Mouse (Mus musculus): ENCODE measurements around the gene Eogt.
A peak's percentile ranks its signal among the peaks of the same experiment; 100 is the strongest.

Eogt gene

DNA sequence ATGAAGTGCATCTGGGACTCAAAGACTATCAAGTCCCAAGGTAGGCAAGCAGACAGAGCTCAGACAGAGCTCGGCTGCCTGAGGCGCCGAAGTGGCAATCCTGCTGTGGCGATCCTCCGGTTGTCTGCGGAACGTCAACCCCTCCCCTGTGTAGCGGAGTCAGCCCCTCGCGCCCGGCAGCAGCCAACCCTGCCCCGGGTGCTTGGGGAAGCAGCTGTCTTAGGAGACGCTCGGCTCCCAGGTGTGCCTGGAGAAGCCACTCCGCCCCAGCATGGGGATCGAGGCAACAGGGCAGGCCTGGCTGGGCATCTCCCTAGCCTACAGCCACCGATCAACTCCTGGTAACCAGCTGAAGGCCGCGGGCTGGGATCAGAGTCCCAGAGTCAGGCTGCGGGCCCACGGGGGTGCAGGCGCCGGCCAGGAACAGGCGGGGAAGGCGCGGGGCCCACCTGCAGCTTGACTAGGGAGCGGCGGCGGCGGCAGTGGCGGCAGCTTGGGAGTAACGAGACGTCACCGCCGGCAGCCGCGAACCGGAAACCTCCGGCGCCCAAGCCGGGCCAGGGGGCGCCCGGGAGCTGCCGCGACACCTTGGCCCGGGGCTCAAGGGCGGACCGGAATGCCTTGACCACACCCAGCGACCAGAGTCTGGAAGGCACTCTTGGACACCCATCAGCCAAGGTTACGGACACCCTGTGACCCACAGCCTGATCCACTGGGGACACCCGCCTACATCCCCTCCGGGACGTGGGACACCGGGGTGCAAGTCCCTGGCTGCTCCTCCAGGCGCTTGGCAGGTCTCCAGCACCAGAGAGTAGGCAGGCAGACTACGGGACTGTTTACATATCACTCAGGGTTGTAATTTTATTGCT is at the start of gene Eogt:
TSS of gene Eogt (minus strand) at position 800 of the 869 bp plus-strand sequence.
- DNase-seq (ENCODE audit: low read depth, low spot score): peak; percentile 30

DNA sequence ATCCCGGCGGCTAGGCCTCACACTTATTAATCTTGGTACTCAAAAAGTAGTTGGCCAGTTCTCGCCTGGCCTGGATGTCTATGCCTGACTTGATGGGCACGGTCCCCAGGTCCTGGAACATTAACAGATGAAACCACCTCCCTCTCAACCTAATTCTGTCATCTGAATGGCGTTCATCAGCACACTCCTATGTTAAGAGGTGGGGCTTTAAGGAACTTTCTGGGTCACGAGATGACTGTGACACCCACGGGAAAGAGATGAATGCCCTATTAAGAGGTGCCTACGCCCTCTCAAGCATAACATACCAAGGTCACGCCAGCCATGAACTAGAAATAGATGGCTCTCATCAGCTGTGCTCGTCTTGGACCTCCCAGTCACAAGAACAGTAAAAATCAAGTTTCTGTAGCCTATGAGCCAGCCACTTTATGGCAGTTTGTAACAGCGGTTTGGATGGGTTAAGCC is 30.4 kb upstream of the Eogt start:
- DNase-seq (ENCODE audit: low read depth, low spot score): no peak

- DNase-seq (ENCODE audit: low read depth, low spot score): peak; percentile 93
These were observed 29.7 kb upstream of the Eogt start, which contains the start of gene Tmf1 for GRCm38 (mm10) chr6:97178491-97179366. TSS of gene Tmf1 (minus strand) at chr6:97179122.

DNA sequence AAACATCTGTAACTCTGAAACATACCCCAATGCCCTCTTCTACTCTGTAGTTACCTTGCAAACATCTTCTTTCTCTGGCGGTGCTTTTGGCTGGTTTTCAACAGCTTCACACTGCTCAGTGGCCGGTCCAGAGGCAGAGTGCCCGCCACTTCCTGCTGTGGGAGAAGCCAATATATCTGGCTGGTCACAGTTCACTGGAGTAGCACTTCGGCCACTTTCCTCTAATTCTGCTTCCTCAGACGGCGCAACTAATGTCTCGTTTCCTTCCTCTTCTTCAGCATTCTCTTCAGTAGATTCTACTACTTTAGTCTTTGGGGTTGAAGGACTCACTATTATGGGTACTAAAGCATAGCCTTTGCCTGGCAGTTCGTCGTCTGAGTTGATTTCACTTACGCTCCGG is 26.7 kb upstream of the Eogt start:
- no peak for DNase-seq (ENCODE audit: low read depth, low spot score)

DNA sequence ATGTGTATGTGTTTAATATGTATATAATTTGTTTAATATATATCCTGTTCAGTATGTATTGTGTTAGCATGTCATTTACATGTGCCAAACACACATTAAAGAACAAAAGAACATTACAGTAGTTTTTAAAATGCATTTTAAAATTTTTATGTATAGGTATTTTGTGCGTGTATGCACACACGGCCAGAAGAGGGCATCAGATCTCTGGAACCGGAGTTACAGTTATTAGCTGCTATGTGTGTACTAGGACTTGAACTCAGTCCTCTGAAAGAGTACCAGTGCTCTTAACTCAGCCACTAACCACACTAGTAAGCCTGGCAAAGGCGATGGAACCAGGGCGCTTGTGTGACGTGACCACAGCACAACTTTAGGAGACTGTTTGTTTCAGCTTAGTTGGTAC is 1.2 kb upstream of the Eogt start:
- no peak for DNase-seq (ENCODE audit: low read depth, low spot score)

DNA sequence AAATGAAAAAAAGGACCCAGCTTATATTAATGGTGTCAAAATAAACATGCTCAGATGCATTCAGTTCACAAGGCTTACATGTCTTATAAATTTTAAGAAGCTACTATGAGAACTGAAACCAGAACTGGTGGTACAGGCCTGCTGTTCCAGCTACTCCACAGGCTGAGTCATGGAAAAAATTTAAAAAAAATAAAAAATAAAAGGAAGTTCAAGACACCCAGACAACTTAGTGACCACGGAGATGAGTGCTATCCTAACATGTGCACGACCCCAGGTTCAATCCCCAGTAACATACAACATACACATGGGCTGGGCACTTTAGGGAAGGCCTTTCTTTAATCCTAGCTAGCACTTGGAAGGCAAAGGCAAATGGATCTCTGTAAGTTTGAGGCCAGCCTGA is 739 bp upstream of the Eogt start:
- DNase-seq (ENCODE audit: low read depth, low spot score): no peak

DNA sequence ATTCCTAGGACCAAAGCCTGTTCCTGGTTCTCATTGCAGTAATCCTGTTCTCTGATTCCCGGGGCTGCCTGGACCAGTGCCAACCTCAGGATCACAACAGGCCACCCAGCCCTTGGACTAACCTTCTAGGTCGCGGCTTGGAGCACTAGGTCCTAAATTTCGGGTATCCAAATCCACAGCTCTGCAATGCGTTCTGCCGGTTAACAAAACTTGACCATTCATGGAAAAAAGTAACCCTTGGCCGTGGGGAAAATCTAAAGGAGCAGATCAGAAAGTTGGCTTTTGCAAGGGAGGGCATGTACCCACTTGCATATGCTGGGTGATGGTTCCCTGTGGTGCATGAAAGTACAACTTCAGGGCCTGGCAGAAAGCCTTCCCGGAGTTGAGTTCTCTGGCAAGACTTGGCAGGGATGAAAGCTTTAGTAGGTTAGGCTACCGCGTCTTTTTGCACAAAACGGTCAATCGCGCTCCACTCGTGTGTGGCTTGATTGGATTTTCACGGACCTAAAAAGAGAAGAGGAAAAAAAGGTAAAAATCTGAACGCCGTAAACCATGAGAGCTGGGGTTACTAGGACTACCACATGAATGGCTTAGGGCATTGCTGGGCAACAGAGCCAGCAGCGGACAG is 1.1 kb downstream of the Eogt start:
- peak; percentile 49 for DNase-seq (ENCODE audit: low read depth, low spot score)

GRCm38 (mm10) chr6:97145156-97145555 is 3.8 kb downstream of the Eogt start:
- no peak for DNase-seq (ENCODE audit: low read depth, low spot score)

GRCm38 (mm10) chr6:97144359-97144758 is 4.6 kb downstream of the Eogt start:
- DNase-seq (ENCODE audit: low read depth, low spot score): peak; percentile 57

DNA sequence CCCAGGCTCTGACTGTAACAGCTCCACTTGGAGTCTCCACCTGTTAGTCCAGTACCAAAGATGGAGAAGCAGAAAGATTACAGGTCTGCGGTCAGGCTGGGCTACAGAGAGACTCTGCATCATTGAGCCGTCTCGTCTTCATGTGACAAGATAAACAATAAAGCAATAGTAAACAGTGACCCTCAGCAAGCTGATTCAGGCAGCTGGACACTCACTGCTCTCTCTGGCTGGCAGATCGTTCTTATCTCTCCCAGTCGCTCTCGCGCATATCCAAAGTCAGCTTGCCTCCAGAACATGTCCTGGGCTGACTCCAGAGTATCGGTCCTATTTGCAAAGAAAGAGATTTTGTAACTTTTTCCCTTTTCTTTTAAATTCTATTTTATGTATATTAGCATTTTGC is 6.4 kb downstream of the Eogt start:
- no peak for DNase-seq (ENCODE audit: low read depth, low spot score)

DNA sequence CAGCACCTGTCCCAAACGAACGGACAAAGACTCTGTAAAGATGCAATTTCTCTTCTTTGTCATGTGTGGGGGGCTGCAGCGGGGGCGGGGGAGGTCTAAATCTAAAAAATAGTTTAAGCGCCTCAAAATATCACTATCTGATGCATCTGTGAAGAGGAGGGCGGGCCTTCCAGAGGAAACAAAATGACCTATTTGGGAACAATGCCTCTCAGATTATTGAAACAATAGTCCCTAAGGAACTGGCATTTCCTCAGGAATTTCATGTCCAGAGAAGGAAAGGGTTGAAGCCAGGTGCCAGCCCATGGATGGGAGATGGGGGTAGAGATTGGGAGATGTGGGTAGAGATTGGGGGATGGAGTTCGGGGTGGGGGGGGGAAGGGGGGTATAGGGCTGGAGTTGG is 7.2 kb downstream of the Eogt start:
- DNase-seq (ENCODE audit: low read depth, low spot score): no peak

GRCm38 (mm10) chr6:97132707-97133303 is 16.2 kb downstream of the Eogt start:
- no peak for DNase-seq (ENCODE audit: low read depth, low spot score)

DNA sequence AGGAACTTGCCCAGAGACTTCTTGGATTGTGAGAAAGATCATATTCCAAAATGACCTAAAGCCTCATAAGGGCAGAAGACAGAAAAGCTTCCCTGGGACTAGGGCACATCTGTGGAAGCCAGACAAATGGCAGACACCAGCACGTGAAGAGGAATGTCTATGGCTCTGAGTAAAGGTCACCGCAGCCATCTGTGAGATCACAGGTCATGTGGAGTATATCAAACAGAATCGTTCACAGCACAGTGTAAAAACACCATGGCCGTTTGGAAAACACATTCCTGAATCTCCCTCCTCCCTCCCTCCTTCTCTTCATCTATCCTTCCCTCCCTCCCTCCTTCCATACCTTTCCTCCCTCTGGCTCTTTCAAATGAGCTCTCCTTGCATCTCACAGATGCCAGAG is 17.2 kb downstream of the Eogt start:
- DNase-seq (ENCODE audit: low read depth, low spot score): no peak

- no peak for DNase-seq (ENCODE audit: low read depth, low spot score)
These were observed 18.0 kb downstream of the Eogt start for GRCm38 (mm10) chr6:97130979-97131378.

DNA sequence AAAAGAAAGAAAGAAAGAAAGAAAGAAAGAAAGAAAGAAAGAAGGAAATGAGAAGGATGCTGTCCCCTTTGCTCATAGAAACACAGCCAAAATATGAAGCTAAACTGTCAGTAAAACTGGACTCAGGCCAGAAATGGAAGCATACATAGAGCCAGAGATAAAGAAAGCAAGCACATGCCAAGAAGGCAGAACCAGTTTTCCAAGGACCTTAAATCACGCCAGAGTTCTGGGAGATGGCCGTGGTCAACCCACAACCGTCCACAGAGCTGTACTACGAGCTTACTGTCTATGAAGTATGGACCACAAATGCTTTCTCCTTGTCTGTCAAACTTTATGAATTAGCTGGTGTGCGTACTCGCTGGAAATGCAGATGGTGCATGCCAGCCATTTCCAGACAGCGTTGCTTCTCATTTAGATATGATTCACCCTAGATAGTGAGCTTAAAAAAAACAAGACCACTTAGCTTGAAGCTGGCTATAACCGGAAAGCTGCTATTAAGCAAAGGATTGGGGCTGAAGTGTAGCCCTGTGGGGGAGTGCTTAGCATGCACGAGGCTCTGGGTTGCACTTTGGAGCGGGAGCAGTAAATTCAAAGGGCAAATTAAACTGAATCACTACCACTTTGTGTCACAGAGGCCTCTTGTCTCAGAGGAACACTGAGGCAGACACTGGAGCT is 24.5 kb downstream of the Eogt start:
- no peak for DNase-seq (ENCODE audit: low read depth, low spot score)

GRCm38 (mm10) chr6:97120922-97121321 is 28.1 kb downstream of the Eogt start:
- DNase-seq (ENCODE audit: low read depth, low spot score): no peak

DNA sequence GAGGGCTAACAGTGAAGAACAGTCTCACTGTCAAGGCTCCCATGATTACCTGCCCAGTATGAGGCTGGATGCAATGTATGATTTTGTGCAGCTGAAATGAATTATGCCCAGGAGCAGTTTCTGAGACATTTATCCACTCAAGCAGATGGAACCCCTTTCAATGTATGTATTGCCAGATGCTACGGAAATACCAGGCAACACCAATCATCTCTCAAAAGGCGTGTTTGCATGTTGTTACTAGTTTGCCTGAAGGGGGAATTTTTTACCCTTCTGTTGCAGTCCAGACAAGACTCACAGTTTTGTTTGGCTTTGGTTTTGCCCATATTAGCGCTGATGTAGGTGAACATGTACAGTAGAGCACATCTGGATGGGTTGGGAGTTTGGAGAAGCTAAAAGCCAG is 30.7 kb downstream of the Eogt start:
- DNase-seq (ENCODE audit: low read depth, low spot score): no peak

GRCm38 (mm10) chr6:97116896-97117295 is 32.1 kb downstream of the Eogt start:
- no peak for DNase-seq (ENCODE audit: low read depth, low spot score)

- no peak for DNase-seq (ENCODE audit: low read depth, low spot score)
These were observed 34.2 kb downstream of the Eogt start for GRCm38 (mm10) chr6:97114821-97115220.

DNA sequence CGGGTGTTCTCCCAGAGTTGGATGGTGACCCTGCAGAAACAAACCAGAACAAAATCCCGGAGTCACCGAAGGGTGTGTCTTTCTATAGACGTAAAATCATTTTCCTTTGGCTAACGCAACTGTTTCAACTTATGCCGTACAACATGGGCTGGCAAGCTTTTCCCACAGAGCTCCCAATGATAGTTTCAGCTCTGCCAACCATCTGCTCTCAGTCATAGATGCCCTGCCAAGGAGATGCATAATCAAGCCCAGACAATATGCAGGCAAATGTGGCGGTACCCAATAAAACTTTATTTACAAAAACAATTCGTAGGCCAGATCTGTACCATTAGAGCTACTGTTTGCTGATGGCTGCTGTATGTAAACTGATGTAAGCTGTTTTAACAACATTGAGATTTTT is 36.8 kb downstream of the Eogt start:
- no peak for DNase-seq (ENCODE audit: low read depth, low spot score)

DNA sequence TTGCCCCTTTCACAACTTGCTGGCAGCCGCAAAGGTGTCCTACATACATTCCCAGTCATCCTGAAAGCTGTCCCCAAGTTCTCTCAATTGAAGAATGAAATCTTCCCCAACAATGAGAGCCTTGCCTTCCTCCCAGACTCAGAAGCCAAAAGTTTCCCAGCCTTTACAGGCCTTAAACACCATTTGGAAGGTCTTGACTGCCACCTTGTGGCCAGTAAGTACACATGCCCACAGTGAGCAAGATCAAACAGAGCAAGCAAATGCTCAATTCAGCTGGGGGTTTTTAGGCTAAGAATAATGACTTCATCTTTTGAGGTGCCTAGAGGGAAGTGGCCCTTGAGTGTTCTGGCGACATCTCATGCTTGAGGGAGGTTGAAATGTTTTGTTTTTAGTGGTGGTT is 42.2 kb downstream of the Eogt start:
- peak; percentile 83 for DNase-seq (ENCODE audit: low read depth, low spot score)
